Mouse (Mus musculus) E14TG2a.4 (cell line): ENCODE measurements around the gene Gmds.

Source experiments
- CTCF ChIP-seq: conservative IDR thresholded peaks from 2 replicates; pipeline ENCODE4 v1.5.1; 2014; ENCODE audit warnings: low read length
- NANOG ChIP-seq: IDR thresholded peaks from 2 replicates; pipeline ENCODE4 v1.6.1; 2014; ENCODE audit warnings: borderline replicate concordance, low read length, mixed read lengths
- POU5F1 ChIP-seq: IDR thresholded peaks from 2 replicates; pipeline ENCODE4 v1.6.1; 2014; ENCODE audit warnings: low read length, borderline replicate concordance

GRCm38 (mm10) chr13:32312663-32313062, 25.9 kb downstream of the Gmds start:
- peak; percentile 57 for TF ChIP-seq CTCF
- no peak for TF ChIP-seq NANOG
- TF ChIP-seq POU5F1: no peak
